Mouse (Mus musculus) kidney, postnatal 10 days (tissue): ENCODE measurements around the gene Igdcc3.
A peak's percentile ranks its signal among the peaks of the same experiment; 100 is the strongest.

Experiments
- DNase-seq: peaks from one replicate; pipeline ENCODE4 v3.0.0; 2021; ENCODE audit warnings: mixed read lengths

The Igdcc3 gene

DNA sequence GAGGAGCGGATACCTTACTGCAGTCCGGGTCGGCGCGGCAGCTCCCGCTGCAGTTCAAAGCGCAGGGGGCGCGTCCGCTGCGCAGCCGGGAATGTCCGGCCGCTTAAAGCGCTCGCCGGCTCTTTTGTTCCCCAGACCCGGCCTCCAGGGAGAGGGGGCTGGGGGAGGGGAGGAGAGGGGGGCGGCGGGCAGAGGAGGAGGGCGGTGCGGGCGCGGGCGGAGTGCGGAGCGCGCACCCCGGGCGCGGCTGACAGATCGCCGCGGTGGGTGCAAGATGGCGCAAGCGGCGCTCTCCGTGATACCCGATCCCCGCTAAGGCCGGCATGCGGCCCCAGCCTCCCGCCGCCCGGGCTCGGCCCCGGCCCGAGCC is at the start of gene Igdcc3:
Gene Igdcc3, plus strand, starts transcription at position 254 of the 370 bp plus-strand sequence.
- peak; percentile 80 for DNase-seq

DNA sequence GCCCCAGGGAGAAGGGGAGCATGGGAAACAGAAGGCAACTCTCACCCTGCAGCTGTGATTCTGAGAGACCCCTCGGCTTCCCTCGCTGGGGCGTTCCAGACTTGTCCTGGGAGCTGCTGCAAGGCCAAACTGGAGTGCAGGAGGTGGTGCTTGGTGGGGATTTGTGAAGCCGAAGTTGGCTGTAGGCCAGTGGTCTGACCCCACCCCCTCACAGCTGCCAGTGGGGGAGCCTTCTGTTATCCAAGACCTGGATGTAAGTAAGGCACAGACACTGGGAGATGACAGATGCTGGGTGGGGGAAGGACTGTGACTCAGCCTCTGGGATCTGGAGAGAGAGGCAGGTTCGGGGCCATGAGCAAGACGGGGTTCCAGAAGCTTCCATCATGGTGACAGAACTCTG is 46.8 kb upstream of the Igdcc3 start:
- peak; percentile 76 for DNase-seq

DNA sequence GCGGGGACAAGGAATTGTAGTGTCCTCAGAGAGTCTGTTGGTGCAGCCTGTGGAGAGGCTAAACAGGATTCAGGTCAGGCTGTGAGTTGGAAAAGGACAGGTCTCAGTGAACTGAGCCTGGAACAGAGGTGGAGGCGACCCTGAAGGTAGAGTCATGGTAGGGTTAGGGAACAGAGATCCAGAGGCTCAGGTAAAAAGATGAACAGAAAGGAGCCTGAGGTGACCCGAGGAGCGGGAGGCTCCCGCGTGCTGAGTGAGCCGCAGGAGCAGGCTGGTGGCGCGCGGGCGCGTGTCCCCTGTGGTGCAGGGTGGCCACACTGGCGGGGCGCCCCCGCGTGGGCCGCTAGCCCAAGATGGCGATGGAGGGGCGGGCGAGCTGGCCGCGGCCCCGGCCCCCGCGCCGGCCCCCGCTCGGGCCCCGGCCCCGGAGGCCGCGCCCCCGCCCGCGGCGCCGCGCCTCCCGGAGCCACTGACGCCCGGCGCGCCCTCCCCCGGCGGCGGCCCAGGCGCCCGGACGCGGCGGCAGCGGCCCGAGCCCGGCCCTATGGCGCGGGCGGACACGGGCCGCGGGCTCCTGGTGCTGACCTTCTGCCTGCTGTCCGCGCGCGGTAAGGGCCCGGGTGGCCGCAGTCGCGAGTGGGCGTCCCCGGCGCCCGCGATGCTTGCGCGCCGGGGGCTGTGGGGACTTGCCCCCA is 39.9 kb upstream of the Igdcc3 start, which contains the start of gene Igdcc4:
Gene Igdcc4, plus strand, starts transcription at position 496 of the 695 bp plus-strand sequence.
- peak; percentile 44 for DNase-seq

GRCm38 (mm10) chr9:65101686-65102376 is 39.2 kb upstream of the Igdcc3 start:
- peak; percentile 74 for DNase-seq

DNA sequence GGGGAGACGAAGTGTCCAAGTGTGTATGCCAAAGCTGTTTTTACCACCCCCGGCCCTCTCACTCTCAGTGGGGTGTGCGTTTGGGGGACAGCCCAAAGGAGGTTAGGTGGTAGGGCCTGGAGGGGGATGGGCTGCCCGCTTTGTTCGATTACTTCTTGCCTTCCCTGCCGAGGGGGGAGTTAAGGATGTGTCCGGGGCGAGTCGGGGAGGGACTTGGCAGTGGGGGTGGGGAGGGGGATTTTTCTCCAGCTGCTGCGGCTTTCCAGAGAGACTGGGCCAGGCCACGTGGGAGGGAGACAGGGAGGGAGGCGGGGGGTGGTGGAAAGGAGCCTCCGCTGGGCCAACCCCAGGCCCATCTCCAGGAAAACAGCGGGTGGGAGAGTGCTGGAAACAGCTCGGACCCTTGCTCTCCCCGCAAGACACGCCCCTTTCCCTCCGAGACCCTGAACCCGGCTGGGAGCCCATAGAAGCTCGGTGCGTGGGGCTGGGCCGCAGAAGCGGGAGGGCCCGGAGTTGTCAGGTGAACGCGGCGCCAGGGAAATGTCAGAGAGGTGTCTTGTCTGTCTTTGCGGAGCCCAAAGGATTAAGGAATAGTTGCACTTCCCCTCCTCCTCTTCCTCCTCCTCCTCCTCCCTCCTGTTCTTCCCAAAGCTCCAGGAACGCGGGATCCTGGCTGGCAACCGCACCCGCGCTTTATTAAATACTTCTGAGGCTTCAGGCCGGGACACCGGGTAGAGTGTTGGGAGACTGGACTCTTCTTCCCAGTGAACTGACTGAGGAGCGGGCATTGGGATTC is 38.4 kb upstream of the Igdcc3 start:
- peak; percentile 76 for DNase-seq

DNA sequence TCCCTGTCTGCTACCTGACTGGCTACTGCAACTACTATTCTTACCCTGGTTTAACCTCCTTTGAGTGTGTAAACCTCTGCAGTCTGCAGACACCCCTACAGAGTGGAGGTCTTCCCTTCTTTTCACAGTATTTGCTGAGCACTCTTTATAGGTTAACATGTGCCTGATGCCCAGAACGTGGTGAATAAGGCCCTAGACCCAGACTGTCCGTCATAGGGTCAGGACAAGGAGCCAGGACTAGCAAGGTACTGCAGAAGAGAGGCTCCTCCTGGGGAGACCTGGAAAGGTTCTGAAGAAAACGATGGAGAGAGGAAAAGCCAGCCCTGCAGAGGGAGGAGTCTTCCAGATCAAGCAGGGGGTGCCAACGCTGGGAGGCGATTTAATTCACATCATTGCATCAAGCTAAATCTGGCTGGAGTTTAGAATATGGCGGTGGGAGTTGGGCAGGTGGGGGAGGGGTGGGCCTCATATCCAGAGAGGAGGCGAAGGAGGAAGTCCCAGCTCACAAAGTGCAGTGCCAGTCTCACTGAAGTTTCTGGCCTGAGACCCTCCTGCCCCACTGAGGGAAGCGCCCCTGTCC is 37.7 kb upstream of the Igdcc3 start:
- no peak for DNase-seq

- no peak for DNase-seq
These were observed 34.2 kb upstream of the Igdcc3 start for GRCm38 (mm10) chr9:65106821-65107220.

- no peak for DNase-seq
These were observed 33.1 kb upstream of the Igdcc3 start for GRCm38 (mm10) chr9:65107893-65108292.

GRCm38 (mm10) chr9:65109132-65110072 is 31.6 kb upstream of the Igdcc3 start:
- DNase-seq = peak; percentile 17

- no peak for DNase-seq
These were observed 29.3 kb upstream of the Igdcc3 start for GRCm38 (mm10) chr9:65111698-65112097.

DNA sequence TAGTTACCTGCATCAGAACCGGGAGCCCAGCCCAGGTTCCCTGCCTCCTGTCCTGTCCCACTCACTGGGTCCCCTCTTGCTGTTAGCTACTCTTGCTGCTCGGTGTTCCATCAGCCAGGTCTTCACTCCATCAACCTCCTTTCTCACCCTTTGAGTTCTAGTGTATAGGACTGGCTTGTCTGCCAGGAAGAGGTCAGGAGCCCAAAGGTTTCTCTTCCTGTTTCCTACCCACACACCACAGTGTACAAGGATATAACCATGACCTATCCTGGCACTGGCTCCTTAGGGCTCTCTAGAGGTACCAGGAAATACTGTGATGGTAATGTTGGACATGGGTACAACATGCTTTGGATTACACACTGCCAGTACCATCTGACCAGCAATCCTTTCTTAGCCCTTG is 27.3 kb upstream of the Igdcc3 start:
- DNase-seq = no peak

DNA sequence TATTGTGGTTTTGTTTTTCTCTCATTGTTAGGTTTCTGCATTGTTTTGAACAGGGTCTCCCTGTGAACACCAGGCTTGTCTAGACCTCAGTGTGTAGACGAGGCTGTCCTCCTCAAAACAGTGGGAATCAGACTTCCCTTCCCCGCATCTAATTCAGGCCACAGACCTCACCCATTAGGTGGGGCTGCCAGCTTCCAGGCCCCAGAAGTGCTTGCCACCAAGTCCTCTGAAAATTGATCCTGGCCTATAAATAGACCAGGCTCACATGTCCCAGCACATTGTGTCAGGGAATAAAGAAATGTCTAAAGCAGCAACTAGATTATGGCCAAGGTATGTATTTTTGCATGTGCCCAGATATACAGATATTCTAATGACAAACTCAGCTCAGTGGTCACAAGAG is 25.1 kb upstream of the Igdcc3 start:
- DNase-seq = no peak

GRCm38 (mm10) chr9:65117516-65117915 is 23.5 kb upstream of the Igdcc3 start:
- DNase-seq = no peak

- DNase-seq = peak; percentile 86
These were observed 20.1 kb upstream of the Igdcc3 start for GRCm38 (mm10) chr9:65120935-65121334.

DNA sequence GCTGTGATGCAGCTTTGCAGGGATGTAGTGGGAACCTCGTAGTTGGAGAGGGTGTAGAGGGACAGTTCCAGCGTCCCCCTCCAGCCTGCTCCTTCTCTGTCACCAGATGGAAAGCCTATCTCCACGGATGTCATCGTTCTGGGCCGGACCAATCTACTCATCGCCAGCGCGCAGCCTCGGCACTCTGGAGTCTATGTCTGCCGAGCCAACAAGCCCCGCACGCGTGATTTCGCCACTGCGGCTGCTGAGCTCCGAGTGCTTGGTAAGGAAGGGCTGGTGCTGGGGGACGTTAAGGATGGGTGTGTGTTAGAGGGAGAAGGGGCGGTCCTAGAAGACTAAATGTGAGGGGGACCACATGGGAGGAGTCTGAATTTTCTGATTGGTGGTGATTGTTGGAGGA is 18.4 kb upstream of the Igdcc3 start:
- peak; percentile 51 for DNase-seq

GRCm38 (mm10) chr9:65123552-65124168 is 17.3 kb upstream of the Igdcc3 start:
- DNase-seq = peak; percentile 83

DNA sequence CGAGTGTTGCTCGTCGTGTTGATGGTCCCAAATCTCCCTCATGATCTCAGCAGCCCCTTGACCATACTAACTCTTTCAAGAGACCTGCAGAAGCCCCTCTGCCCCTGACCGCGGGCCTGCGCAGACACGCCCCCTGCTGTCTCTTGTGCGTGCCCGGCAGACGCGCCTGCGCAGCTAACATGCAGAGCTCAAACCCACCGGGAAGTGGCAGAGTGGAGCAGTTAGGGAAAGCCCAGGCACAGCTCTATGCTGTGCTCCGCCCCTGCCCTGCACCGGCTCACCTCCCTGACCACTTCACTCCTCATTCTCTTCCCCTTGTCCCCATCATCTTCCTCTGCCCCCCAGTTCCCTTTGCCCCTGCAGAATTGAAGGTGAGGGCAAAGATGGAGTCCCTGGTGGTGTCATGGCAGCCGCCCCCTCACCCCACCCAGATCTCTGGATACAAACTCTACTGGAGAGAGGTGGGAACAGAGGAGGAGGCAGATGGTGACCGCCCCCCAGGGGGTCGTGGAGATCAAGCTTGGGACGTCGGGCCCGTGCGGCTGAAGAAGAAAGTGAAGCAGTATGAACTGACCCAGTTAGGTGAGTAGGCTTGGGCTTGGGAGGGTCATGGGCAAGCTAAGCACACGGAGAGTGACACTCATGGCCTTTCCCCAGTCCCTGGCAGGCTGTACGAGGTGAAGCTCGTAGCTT is 12.7 kb upstream of the Igdcc3 start:
- peak; percentile 66 for DNase-seq

DNA sequence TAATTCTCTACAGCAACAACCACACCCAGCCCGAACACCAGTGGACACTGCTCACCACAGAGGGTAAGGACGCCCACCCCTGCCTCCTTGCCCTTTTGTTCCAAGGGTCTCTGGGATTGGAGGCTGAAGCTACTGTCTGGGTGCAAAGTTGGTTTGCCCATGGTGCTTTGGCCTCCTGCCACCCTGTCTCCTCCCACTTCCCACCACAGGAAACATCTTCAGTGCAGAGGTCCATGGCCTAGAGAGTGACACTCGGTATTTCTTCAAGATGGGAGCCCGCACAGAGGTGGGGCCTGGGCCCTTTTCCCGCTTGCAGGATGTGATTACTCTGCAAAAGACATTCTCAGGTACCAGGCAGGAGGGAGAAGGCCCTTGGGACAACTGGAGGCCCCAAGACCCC is 9.3 kb upstream of the Igdcc3 start:
- peak; percentile 56 for DNase-seq

DNA sequence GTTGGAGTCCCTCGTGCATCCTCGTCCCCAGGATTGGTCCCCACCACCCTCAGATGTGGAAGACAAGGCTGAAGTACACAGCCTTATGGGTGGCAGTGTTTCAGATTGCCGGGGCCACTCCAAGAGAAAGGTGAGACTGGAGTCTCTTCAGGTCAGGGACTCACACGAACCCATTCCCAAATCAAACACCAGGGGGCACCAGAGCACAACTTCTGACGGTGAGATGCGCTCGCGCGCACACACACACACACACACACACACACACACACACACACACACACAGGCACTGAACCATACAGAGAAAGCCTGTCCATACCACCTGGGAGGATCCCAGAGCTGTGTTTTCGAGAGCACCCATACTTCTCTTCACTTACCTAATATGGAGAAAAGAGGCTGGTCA is 7.2 kb upstream of the Igdcc3 start:
- DNase-seq = peak; percentile 88

DNA sequence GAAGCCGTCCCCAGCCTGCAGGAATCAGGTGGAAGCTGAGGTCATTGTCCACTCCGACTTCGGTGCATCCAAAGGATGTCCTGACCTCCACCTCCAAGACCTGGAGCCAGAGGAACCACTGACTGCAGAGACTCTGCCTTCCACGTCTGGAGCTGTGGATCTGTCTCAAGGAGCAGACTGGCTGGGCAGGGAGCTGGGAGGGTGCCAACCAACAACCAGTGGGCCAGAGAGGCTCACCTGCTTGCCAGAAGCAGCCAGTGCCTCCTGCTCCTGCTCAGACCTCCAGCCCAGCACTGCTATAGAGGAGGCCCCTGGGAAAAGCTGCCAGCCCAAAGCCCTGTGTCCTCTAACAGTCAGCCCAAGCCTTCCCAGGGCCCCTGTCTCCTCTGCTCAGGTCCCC is 5.9 kb upstream of the Igdcc3 start:
- DNase-seq = no peak

GRCm38 (mm10) chr9:65140491-65140890 is 498 bp upstream of the Igdcc3 start:
- no peak for DNase-seq
